Mouse (Mus musculus) heart, postnatal 0 days (tissue): ENCODE results near the gene Ywhae.
"Not testable (repeated sequence)": the region's sequence is repeated elsewhere in the genome, so short reads cannot be mapped to it uniquely, and the experiment has no call there.

Experiments
- CTCF ChIP-seq: IDR thresholded peaks from 2 replicates; pipeline ENCODE4 v1.5.1; 2016; ENCODE audit warnings: antibody characterized with exemption, control low read depth, low read depth
- EP300 ChIP-seq: IDR thresholded peaks from 2 replicates; pipeline ENCODE4 v1.6.1; 2016; ENCODE audit warnings: antibody characterized with exemption, low read depth

DNA sequence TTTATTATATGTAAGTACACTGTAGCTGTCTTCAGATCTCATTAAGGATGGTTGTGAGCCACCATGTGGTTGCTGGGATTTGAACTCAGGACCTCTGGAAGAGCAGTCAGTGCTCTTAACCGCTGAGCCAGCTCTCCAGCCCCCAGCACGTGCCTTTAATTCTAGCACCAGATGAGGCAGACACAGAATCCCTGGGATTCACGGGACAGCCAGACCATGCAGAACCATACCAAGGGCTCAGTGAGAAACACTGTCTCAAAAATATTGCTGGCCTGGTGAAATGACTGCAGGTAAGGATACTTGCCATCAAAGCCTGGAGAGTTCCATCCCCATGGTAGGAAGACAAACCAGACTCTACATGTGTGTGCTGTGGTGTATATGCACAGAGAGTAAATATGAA is 35.2 kb upstream of the Ywhae start:
- TF ChIP-seq EP300, CTCF: not testable (repeated sequence)
